Mouse (Mus musculus) brain, embryonic 14.5 days (tissue): ENCODE measurements at regions not wholly inside any gene's neighbourhood (a gene's known extent, or its start where the extent isn't known, plus 50 kb on each side); places are given as distances from the start of the nearest gene placed in this dataset.

Experiments used
- CTCF ChIP-seq: fragments of 200-500 bp; IDR thresholded peaks from 2 replicates; pipeline ENCODE4 v1.5.1; 2012; ENCODE audit warnings: inconsistent platforms, mild to moderate bottlenecking, moderate library complexity, borderline replicate concordance; ENCODE audit not compliant: insufficient read depth, insufficient read length; ENCODE audit errors: extremely low read depth
- POLR2A ChIP-seq: fragments of 200-500 bp; IDR thresholded peaks from 2 replicates; pipeline ENCODE4 v1.6.1; 2012; ENCODE audit warnings: mild to moderate bottlenecking, inconsistent platforms, borderline replicate concordance; ENCODE audit not compliant: poor library complexity, insufficient read depth, insufficient read length, severe bottlenecking; ENCODE audit errors: extremely low read depth

- TF ChIP-seq CTCF (no peak), POLR2A (no peak)
Measured at GRCm38 (mm10) chr7:133441661-133442060, 160.3 kb downstream of the Tex36 start.
